Mouse (Mus musculus) liver, embryonic 14.5 days (tissue): ENCODE data around the gene Ppil1.

Experiments used
- CTCF ChIP-seq: IDR thresholded peaks from 2 replicates; pipeline ENCODE4 v1.5.1; 2016; ENCODE audit warnings: antibody characterized with exemption, low read depth, control low read depth
- EP300 ChIP-seq: IDR thresholded peaks from 2 replicates; pipeline ENCODE4 v1.6.1; 2016; ENCODE audit warnings: antibody characterized with exemption, low read depth

- TF ChIP-seq CTCF (no peak), EP300 (no peak)
Measured at GRCm38 (mm10) chr17:29210037-29210436, 53.9 kb downstream of the Ppil1 start.
